Mouse (Mus musculus) limb, embryonic 12.5 days (tissue): ENCODE data around the gene Gcnt1. TPM values are rescaled to one million over a fixed set of nuclear protein-coding genes. Genes with fewer than 3 reads are reported as not detected.
A peak's percentile ranks its signal among the peaks of the same experiment; 100 is the strongest.

Source experiments
- ATAC-seq: fragments of 200-750 bp; cut with Nextera tagmentation; 2 replicates; pipeline ENCODE4 v1.8.0; 2017; ENCODE audit warnings: low read depth, moderate TSS enrichment; ENCODE audit not compliant: insufficient number of reproducible peaks, insufficient read depth, low FRiP score, low TSS enrichment
- H3K27ac ChIP-seq: fragments of 300-500 bp; sonication (generic); 2 replicates; pipeline ENCODE4 v1.5.1; 2016; ENCODE audit warnings: mild to moderate bottlenecking, moderate library complexity
- H3K27me3 ChIP-seq: fragments of 300-500 bp; sonication (generic); 2 replicates; pipeline ENCODE4 v1.6.1; 2016; ENCODE audit warnings: mild to moderate bottlenecking, moderate library complexity
- H3K36me3 ChIP-seq: fragments of 300-500 bp; sonication (generic); 2 replicates; pipeline ENCODE4 v1.6.1; 2016; ENCODE audit warnings: mild to moderate bottlenecking, moderate library complexity
- H3K4me1 ChIP-seq: fragments of 300-500 bp; sonication (generic); replicated peaks from 2 replicates; pipeline ENCODE4 v1.6.1; 2016
- H3K4me2 ChIP-seq: fragments of 300-500 bp; sonication (generic); 2 replicates; pipeline ENCODE4 v1.6.1; 2016; ENCODE audit warnings: mild to moderate bottlenecking, moderate library complexity
- H3K4me3 ChIP-seq: fragments of 300-500 bp; sonication (generic); replicated peaks from 2 replicates; pipeline ENCODE4 v1.5.1; 2016; ENCODE audit warnings: mild to moderate bottlenecking
- H3K9ac ChIP-seq: fragments of 300-500 bp; sonication (generic); replicated peaks from 2 replicates; pipeline ENCODE4 v1.6.1; 2016; ENCODE audit warnings: mild to moderate bottlenecking, moderate library complexity
- H3K9me3 ChIP-seq: fragments of 300-500 bp; sonication (generic); 2 replicates; pipeline ENCODE4 v1.6.1; 2016; ENCODE audit warnings: mild to moderate bottlenecking, moderate library complexity
- WGBS: fragments of 180-500 bp; shearing (Covaris S2); methylation state at CpG from one replicate; pipeline ENCODE4 v1.1.7; 2016; 5-methylcytosine and 5-hydroxymethylcytosine counted together
- polyA plus RNA-seq: library from polyadenylated mRNA; unstranded; fragments of >200 nt; fragmentation: Nextera tagmentation; extraction: Ambion mirVana; gene quantifications from 2 replicates; pipeline ENCODE4 v1.2.1, GENCODE M21; 2016

Gene Gcnt1
- polyA plus RNA-seq, 1 experiment from 2014 or later, result 5.2 TPM

DNA sequence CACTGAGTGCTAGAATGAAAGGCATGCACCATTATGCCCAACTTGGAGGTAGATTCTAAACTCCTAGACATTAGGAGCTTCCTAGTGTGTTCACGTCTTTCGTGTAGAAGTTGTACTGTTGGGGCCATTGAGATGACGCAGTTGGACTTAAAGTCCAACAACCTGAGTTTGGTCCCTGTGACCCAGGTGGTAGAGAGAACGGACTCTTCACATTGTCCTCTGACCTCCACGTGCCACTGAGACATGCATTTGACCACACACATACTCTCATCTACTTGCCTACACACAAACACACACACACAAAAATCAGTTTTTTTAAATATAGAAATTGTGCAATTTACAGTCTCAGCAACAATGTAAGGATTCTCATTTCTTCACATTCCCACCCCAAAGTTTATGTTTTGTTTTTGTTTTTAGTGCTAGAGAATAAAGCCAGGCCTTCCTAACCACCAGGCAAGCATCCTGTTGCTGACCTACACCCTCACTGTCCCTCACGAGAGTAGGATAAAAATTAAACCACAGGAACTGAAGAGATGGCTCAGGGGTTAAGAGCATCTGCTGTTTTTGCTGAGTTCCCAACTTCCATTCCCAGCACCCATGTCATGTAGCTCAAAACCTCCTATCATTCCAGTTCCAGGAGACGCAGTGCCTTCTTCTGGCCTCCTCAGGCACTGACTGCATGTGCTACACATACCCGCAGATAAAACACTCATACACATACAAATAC lies 6.1 kb downstream of the Gcnt1 start:
- Histone ChIP-seq H3K27me3 (no peaks in the 10 kb centered on the region), H3K4me1 (no peaks in the 10 kb centered on the region), H3K4me3 (no peak overlapping the region), H3K27ac (no peak overlapping the region), H3K9me3 (no peaks in the 10 kb centered on the region), H3K9ac (no peak overlapping the region), H3K36me3 (no peaks in the 10 kb centered on the region), H3K4me2 (no peak overlapping the region)
- ATAC-seq, result no peak
- WGBS, result 91% methylated on average over 8 of the region's 8 CpGs

DNA sequence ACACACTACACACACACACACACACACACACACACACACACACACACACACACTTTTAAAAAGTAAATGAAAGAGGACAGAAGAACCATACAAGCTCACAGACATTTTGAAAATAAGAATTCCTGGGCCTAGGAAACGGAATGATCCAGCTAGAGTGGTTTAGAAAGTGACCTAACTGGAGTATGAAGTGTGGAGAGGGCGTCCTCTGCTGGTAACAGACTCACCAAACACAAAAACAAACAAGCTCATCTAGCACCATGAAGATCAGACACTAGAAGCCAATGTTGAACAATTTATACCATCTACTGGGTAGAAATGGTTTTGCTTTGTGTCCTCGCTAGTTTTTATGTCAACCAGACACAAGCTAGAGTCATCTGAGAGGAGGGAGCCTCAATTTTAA lies 7.9 kb downstream of the Gcnt1 start:
- no peak for ATAC-seq
- Histone ChIP-seq H3K4me2 (no peak overlapping the region), H3K27me3 (no peaks in the 10 kb centered on the region), H3K4me1 (no peaks in the 10 kb centered on the region), H3K9me3 (no peaks in the 10 kb centered on the region), H3K27ac (no peak overlapping the region), H3K9ac (no peak overlapping the region), H3K36me3 (no peaks in the 10 kb centered on the region), H3K4me3 (no peak overlapping the region)
- WGBS, result 48% methylated on average over 3 of the region's 3 CpGs

DNA sequence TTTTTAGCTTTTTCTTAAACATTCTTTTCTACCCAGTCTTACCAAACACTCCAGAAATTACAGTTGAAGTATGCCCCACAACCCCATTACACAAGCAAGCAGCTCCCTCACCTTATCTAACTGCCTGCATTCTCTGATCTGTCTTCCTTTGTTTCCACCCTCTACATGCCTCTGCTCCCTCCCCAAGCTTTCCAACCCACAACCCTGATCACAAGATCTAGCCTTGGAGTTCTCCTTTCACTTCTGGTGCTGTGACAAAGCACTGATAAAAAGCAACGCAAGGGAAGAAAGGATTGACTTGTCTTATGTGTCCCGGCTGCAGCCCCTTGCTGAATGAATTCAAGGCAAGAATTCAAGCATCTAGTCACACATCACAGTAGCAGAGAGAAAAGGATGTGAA lies 11.5 kb downstream of the Gcnt1 start:
- Histone ChIP-seq H3K4me2 (no peak overlapping the region), H3K27ac (no peak overlapping the region), H3K9ac (no peak overlapping the region), H3K27me3 (peaks cover 11% of the 10 kb centered on the region), H3K36me3 (no peaks in the 10 kb centered on the region), H3K4me3 (no peak overlapping the region), H3K9me3 (no peaks in the 10 kb centered on the region), H3K4me1 (peaks cover 5% of the 10 kb centered on the region; the same call in 1 of the 2 replicates)
- WGBS, result 88% methylated on average over 2 of the region's 2 CpGs
- ATAC-seq, result no peak

DNA sequence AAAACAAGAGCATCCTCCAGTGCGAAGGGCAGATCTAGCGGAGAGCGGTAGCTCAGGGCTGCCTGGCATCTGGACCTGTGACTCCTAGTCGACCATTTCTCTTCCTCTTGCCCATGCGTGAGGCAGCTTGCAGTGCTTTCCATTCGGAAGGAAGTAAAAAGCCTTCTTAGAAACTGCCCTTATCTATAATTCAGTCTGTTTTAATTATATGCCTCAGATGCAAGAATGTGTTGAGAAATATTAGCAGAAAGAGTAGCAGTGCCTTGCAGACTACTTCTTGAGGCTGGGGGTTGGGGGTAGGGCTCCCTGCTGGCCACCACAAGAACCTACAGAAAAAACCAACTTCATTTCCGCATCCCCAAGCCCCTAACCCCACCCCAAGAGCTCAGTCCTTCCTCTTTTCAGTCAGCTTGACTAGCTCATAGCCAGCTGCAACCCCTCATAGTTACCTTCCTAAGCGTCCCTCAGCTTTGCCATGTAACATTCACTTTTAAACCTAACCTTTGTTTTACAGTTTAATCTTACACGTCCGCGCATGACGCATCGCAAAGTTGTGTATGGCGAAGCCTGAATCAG lies 13.2 kb downstream of the Gcnt1 start:
- ATAC-seq, result no peak
- Histone ChIP-seq H3K4me3 (no peak overlapping the region), H3K9ac (no peak overlapping the region), H3K9me3 (no peaks in the 10 kb centered on the region), H3K27me3 (peaks cover 17% of the 10 kb centered on the region), H3K4me1 (peaks cover 20% of the 10 kb centered on the region), H3K27ac (no peak overlapping the region), H3K36me3 (no peaks in the 10 kb centered on the region), H3K4me2 (no peak overlapping the region)
- 78% methylated on average over 14 of the region's 14 CpGs for WGBS

DNA sequence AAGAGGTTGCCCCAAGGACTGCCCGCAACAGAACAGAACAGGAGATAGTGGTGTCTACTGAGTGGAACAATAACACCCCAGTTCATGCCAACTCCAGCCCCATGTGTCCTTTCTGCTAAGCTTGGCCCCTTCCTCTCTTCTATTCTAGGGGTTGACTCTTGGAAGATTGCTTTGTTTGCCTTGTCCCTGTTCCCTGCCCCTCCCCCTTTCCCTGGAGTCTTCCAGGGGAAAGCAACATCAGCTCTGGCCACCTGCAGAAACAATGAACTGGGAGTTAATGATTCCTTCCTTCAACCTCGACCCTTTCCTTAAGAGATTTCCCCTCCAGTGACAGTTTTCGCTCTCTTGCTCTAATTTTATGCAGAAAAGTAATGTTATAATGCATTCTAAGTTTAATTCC lies 15.3 kb downstream of the Gcnt1 start:
- Histone ChIP-seq H3K4me2 (no peak overlapping the region), H3K36me3 (no peaks in the 10 kb centered on the region), H3K4me1 (peaks cover 26% of the 10 kb centered on the region), H3K9ac (no peak overlapping the region), H3K27me3 (peaks cover 17% of the 10 kb centered on the region), H3K27ac (no peak overlapping the region), H3K4me3 (no peak overlapping the region), H3K9me3 (no peaks in the 10 kb centered on the region)
- 63% methylated on average over 3 of the region's 3 CpGs for WGBS
- ATAC-seq, result no peak

DNA sequence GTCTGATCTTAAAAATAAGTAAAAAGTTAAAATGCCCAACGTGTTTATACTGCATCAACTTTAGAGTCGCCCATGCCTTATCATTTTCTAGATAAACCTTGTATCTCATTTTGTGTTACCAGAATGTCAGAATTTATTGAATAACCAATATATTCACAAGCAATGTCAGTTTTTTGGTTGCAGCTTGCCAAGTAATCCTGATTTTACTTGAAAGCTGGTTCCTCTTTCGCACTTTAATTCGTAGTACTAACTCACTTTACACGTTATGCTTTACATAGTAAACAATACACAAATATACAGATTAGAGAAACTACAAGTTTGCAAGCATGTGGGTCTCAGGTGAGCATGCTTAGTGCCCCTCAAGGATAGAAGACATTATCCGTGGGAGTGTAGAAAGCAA lies 15.7 kb downstream of the Gcnt1 start:
- Histone ChIP-seq H3K36me3 (no peaks in the 10 kb centered on the region), H3K27ac (no peak overlapping the region), H3K4me2 (peak overlapping the region; percentile 91), H3K27me3 (peaks cover 17% of the 10 kb centered on the region), H3K4me1 (peaks cover 26% of the 10 kb centered on the region), H3K4me3 (0 out of 2 replicates have a peak overlapping the region, but pooled peaks have one; percentile 58), H3K9ac (no peak overlapping the region), H3K9me3 (no peaks in the 10 kb centered on the region)
- no peak for ATAC-seq
- WGBS, result 72% methylated on average over 6 of the region's 6 CpGs

DNA sequence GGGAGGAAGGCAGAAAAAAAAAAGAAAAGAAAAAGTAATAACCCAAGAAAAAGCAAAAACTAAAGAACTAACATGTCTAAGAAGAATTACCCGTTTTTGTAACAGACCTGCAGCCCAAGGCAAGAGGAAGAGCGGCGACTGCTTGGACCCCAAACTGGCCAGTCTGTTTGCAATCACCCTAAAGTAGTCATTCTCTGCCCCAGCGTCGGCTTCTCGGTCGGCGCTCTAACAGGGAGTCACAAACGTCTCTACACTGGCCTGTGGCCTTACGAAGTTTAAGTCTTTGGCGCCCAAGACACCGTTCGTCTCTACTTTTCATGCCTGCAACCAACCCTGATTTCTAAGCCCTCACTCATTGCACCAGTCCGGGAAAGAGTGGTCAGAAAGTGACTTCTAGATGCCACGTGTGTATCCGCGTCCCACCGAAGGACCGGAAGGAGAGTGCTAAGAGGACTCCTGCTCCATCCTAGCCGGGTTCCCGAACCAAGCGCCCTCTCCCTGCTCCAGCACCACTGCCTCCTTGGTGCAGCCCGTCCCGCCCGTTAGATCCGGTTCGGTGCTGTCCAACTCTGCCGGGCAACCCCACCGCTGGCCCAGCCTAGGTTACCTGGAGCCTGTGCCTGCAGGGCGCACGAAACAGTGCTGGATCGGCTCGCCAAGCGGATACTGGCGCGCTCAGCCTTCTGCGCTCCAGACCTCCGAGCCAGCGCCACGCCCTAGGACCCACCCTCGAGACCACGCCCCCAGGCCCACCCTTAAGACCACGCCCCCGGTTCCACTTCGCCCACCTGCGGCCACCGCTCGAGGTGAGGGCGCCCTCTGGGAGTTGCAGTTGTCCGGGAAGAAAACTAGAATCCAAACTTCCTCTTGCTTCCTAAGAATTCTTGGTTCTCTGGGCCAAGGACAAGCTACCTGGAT lies 16.4 kb downstream of the Gcnt1 start:
- Histone ChIP-seq H3K27me3 (peaks cover 17% of the 10 kb centered on the region), H3K9ac (peak overlapping the region; percentile 58), H3K4me1 (peaks cover 26% of the 10 kb centered on the region), H3K4me3 (peak overlapping the region; percentile 58), H3K9me3 (no peaks in the 10 kb centered on the region), H3K4me2 (peak overlapping the region; percentile 91), H3K27ac (no peak overlapping the region), H3K36me3 (no peaks in the 10 kb centered on the region)
- ATAC-seq, result peak; percentile 90
- WGBS, result under 1% methylated on average over 50 of the region's 50 CpGs

DNA sequence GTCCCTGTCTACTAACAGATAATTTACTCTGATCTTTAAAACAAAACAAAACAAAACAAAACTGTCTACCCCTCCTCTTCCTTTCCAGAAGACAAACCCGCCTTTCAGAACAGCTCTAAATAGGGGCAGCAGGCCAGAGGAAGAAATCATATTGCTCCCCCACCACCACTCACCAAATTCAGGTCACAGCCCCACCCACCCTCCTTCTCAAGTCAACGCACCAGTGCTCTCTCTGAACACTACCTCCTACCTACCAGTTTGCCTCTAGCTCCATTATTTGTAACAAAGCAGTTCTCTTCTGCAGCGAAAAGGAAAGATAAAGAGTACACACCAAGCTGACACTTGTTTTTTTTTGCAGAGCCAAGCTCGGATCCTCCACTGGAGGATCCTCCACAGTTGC lies 17.3 kb downstream of the Gcnt1 start:
- H3K4me3 ChIP-seq, result peak overlapping the region; percentile 58
- no peaks in the 10 kb centered on the region for H3K36me3 ChIP-seq
- no peaks in the 10 kb centered on the region for H3K9me3 ChIP-seq
- H3K9ac ChIP-seq, result no peak overlapping the region
- WGBS, result 48% methylated on average over 4 of the region's 4 CpGs
- peaks cover 17% of the 10 kb centered on the region for H3K27me3 ChIP-seq
- H3K4me2 ChIP-seq, result peak overlapping the region; percentile 91
- H3K4me1 ChIP-seq, result peaks cover 26% of the 10 kb centered on the region
- no peak for ATAC-seq
- no peak overlapping the region for H3K27ac ChIP-seq

DNA sequence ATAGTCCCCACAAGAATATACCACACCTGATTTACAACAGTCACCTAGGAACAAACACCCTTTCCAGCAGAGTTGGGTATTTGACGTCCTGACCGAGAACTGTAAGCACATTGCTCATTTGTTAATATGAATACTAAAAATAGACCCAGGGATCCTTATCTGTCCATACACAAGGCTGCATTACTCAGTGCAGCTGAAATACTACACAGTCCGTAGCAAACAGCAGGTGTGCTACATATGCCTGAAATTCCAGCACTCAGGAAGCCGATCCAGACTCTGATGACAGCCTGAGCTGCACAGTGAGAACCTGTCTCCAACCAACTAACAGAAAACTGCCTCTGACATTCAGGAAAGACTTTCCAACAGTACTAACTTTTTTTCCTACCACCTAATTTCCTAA lies 17.8 kb downstream of the Gcnt1 start:
- H3K4me1 ChIP-seq, result peaks cover 26% of the 10 kb centered on the region
- H3K4me2 ChIP-seq, result peak overlapping the region; percentile 91
- WGBS, result 50% methylated on average over 4 of the region's 4 CpGs
- H3K27ac ChIP-seq, result no peak overlapping the region
- no peak overlapping the region for H3K4me3 ChIP-seq
- no peak for ATAC-seq
- H3K9me3 ChIP-seq, result no peaks in the 10 kb centered on the region
- no peaks in the 10 kb centered on the region for H3K36me3 ChIP-seq
- peaks cover 17% of the 10 kb centered on the region for H3K27me3 ChIP-seq
- no peak overlapping the region for H3K9ac ChIP-seq

DNA sequence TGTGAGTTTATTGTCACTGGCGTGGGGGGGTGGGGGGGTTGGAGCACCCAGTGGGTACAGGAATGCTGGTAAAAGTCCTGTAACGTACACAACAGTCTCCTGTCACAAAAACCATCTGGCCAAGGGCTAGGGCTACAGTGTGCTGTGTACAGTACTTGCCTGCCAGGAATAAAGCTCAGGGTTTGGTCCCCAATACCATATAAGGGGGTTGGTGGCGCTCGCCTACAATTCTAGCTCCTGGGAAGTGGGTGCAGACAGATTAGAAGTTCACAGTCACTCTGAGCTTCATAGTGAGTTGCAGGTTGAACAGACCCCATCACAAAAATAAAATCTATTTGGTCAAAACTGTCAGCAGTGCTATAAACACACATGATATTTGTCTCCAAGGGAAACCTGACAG lies 18.3 kb downstream of the Gcnt1 start:
- peaks cover 26% of the 10 kb centered on the region for H3K4me1 ChIP-seq
- WGBS, result 65% methylated on average over 4 of the region's 4 CpGs
- no peak overlapping the region for H3K9ac ChIP-seq
- no peaks in the 10 kb centered on the region for H3K36me3 ChIP-seq
- peak overlapping the region; percentile 91 for H3K4me2 ChIP-seq
- H3K27ac ChIP-seq, result no peak overlapping the region
- H3K27me3 ChIP-seq, result peaks cover 17% of the 10 kb centered on the region
- H3K9me3 ChIP-seq, result no peaks in the 10 kb centered on the region
- no peak overlapping the region for H3K4me3 ChIP-seq
- ATAC-seq, result no peak

DNA sequence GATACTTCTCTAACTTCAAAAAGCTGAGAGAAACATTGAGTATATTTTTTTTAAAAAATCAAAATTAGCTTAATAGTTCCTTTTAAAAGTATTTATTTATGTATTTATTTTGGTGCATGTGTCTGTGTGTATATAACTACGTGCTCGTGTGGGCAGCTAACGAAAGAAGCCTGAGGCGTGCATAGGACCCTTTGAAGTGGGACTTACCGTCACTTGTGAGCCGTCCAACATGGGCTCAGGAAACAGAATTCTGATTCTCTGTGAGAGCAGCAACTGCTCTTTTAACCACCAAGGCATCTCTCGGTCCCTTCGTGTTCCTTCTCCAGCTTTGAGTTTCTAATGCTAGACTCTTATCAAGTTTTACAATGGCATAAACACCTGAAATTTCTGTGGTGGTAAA lies 18.9 kb downstream of the Gcnt1 start:
- H3K9me3 ChIP-seq, result no peaks in the 10 kb centered on the region
- peak overlapping the region; percentile 17; the same call in 1 of the 2 replicates for H3K4me2 ChIP-seq
- WGBS, result 51% methylated on average over 8 of the region's 8 CpGs
- H3K27ac ChIP-seq, result no peak overlapping the region
- peaks cover 27% of the 10 kb centered on the region for H3K4me1 ChIP-seq
- no peak overlapping the region for H3K4me3 ChIP-seq
- H3K27me3 ChIP-seq, result peaks cover 17% of the 10 kb centered on the region
- no peaks in the 10 kb centered on the region for H3K36me3 ChIP-seq
- no peak overlapping the region for H3K9ac ChIP-seq
- ATAC-seq, result no peak
